Mouse (Mus musculus) forebrain, embryonic 14.5 days (tissue): Measurements from ENCODE around the gene Dnm3. TPM values are rescaled to one million over a fixed set of nuclear protein-coding genes. Genes with fewer than 3 reads are reported as not detected.

Experiments
- ATAC-seq: fragments of 200-750 bp; cut with Nextera tagmentation; 2 replicates; pipeline ENCODE4 v1.8.0; 2017; ENCODE audit warnings: mild to moderate bottlenecking, moderate library complexity
- DNase-seq: peaks from one replicate; pipeline ENCODE4 v3.0.0-alpha.2; 2015; ENCODE audit warnings: low spot score
- H3K27ac ChIP-seq: fragments of 300-500 bp; sonication (generic); 2 replicates; pipeline ENCODE4 v1.5.1; 2014; ENCODE audit warnings: low read depth, mild to moderate bottlenecking, control low read depth, low read length, moderate library complexity
- H3K27me3 ChIP-seq: fragments of 300-500 bp; sonication (generic); replicated peaks from 2 replicates; pipeline ENCODE4 v1.6.1; 2014; ENCODE audit warnings: low read length, control low read depth, mixed read lengths; ENCODE audit not compliant: control insufficient read depth, insufficient read depth
- H3K36me3 ChIP-seq: fragments of 300-500 bp; sonication (generic); 2 replicates; pipeline ENCODE4 v1.6.1; 2014; ENCODE audit warnings: low read length, control low read depth; ENCODE audit not compliant: control insufficient read depth, insufficient read depth
- H3K4me1 ChIP-seq: fragments of 300-500 bp; sonication (generic); 2 replicates; pipeline ENCODE4 v1.6.1; 2014; ENCODE audit warnings: antibody characterized with exemption, low read length, control low read depth; ENCODE audit not compliant: control insufficient read depth, insufficient read depth
- H3K4me2 ChIP-seq: fragments of 300-500 bp; sonication (generic); 2 replicates; pipeline ENCODE4 v1.6.1; 2014; ENCODE audit warnings: mild to moderate bottlenecking, control low read depth, low read length
- H3K4me3 ChIP-seq: fragments of 300-500 bp; sonication (generic); 2 replicates; pipeline ENCODE4 v1.5.1; 2014; ENCODE audit warnings: low read depth, low read length, control low read depth
- H3K9ac ChIP-seq: fragments of 300-500 bp; sonication (generic); 2 replicates; pipeline ENCODE4 v1.6.1; 2014; ENCODE audit warnings: mild to moderate bottlenecking, low read length, control low read depth, moderate library complexity
- H3K9me3 ChIP-seq: fragments of 300-500 bp; sonication (generic); replicated peaks from 2 replicates; pipeline ENCODE4 v1.6.1; 2016; ENCODE audit warnings: low read length, control low read depth, mixed read lengths; ENCODE audit not compliant: control insufficient read depth
- WGBS: fragments of 180-500 bp; shearing (Covaris S2); extraction: QIAGEN DNeasy Blood & Tissue Kit; methylation state at CpG from one replicate; pipeline ENCODE4 v1.1.7; 2014; 5-methylcytosine and 5-hydroxymethylcytosine counted together
- polyA plus RNA-seq: library from polyadenylated mRNA; unstranded; fragments of >200 nt; fragmentation: Nextera tagmentation; extraction: Ambion mirVana; gene quantifications from 2 replicates; pipeline ENCODE4 v1.2.1, GENCODE M21; 2014

Dnm3 gene
- polyA plus RNA-seq, 1 experiment from 2014 or later: 20.6 TPM

- Histone ChIP-seq H3K4me3 (no peak overlapping the region), H3K27ac (no peak overlapping the region), H3K4me2 (no peak overlapping the region), H3K36me3 (no peaks in the 10 kb centered on the region), H3K9ac (no peak overlapping the region), H3K4me1 (no peaks in the 10 kb centered on the region), H3K9me3 (no peaks in the 10 kb centered on the region), H3K27me3 (no peaks in the 10 kb centered on the region)
- 26% methylated on average over 5 of the region's 5 CpGs for WGBS
- ATAC-seq (no peak), DNase-seq (no peak)
Observed at GRCm38 (mm10) chr1:162162249-162162648, 315.6 kb downstream of the Dnm3 start.

- Histone ChIP-seq H3K27ac (no peak overlapping the region), H3K9me3 (no peaks in the 10 kb centered on the region), H3K27me3 (no peaks in the 10 kb centered on the region), H3K4me1 (no peaks in the 10 kb centered on the region), H3K4me3 (no peak overlapping the region), H3K9ac (no peak overlapping the region), H3K4me2 (no peak overlapping the region), H3K36me3 (no peaks in the 10 kb centered on the region)
- DNase-seq (no peak), ATAC-seq (no peak)
- 76% methylated on average over 1 of the region's 1 CpGs for WGBS
Observed at GRCm38 (mm10) chr1:162160718-162161117, 317.1 kb downstream of the Dnm3 start.

GRCm38 (mm10) chr1:162158486-162158885 lies 319.3 kb downstream of the Dnm3 start:
- H3K9ac ChIP-seq: no peak overlapping the region
- no peaks in the 10 kb centered on the region for H3K36me3 ChIP-seq
- no peaks in the 10 kb centered on the region for H3K9me3 ChIP-seq
- ATAC-seq: no peak
- H3K27ac ChIP-seq: no peak overlapping the region
- no peak for DNase-seq
- WGBS: 78% methylated on average over 2 of the region's 2 CpGs
- no peaks in the 10 kb centered on the region for H3K27me3 ChIP-seq
- no peak overlapping the region for H3K4me3 ChIP-seq
- no peak overlapping the region for H3K4me2 ChIP-seq
- no peaks in the 10 kb centered on the region for H3K4me1 ChIP-seq

- H3K36me3 ChIP-seq: no peaks in the 10 kb centered on the region
- no peaks in the 10 kb centered on the region for H3K4me1 ChIP-seq
- ATAC-seq (no peak), DNase-seq (no peak)
- no peak overlapping the region for H3K9ac ChIP-seq
- H3K27ac ChIP-seq: no peak overlapping the region
- WGBS: 92% methylated on average over 5 of the region's 5 CpGs
- no peaks in the 10 kb centered on the region for H3K27me3 ChIP-seq
- H3K4me2 ChIP-seq: no peak overlapping the region
- no peak overlapping the region for H3K4me3 ChIP-seq
- no peaks in the 10 kb centered on the region for H3K9me3 ChIP-seq
Observed at GRCm38 (mm10) chr1:162157659-162158058, 320.2 kb downstream of the Dnm3 start.

- H3K9ac ChIP-seq: no peak overlapping the region
- H3K27me3 ChIP-seq: no peaks in the 10 kb centered on the region
- no peak overlapping the region for H3K4me3 ChIP-seq
- H3K27ac ChIP-seq: no peak overlapping the region
- H3K9me3 ChIP-seq: no peaks in the 10 kb centered on the region
- no peak for ATAC-seq
- H3K4me2 ChIP-seq: no peak overlapping the region
- no peak for DNase-seq
- WGBS: 69% methylated on average over 5 of the region's 5 CpGs
- H3K4me1 ChIP-seq: no peaks in the 10 kb centered on the region
- no peaks in the 10 kb centered on the region for H3K36me3 ChIP-seq
Observed at GRCm38 (mm10) chr1:162156873-162157272, 321.0 kb downstream of the Dnm3 start.

GRCm38 (mm10) chr1:162155546-162155945 lies 322.3 kb downstream of the Dnm3 start:
- H3K4me2 ChIP-seq: no peak overlapping the region
- no peaks in the 10 kb centered on the region for H3K27me3 ChIP-seq
- ATAC-seq (no peak), DNase-seq (no peak)
- H3K36me3 ChIP-seq: no peaks in the 10 kb centered on the region
- no peak overlapping the region for H3K4me3 ChIP-seq
- no peaks in the 10 kb centered on the region for H3K9me3 ChIP-seq
- 93% methylated on average over 3 of the region's 3 CpGs for WGBS
- H3K9ac ChIP-seq: no peak overlapping the region
- no peaks in the 10 kb centered on the region for H3K4me1 ChIP-seq
- H3K27ac ChIP-seq: no peak overlapping the region

- no peaks in the 10 kb centered on the region for H3K27me3 ChIP-seq
- 86% methylated on average over 5 of the region's 5 CpGs for WGBS
- H3K4me1 ChIP-seq: no peaks in the 10 kb centered on the region
- no peaks in the 10 kb centered on the region for H3K36me3 ChIP-seq
- H3K9me3 ChIP-seq: no peaks in the 10 kb centered on the region
- no peak overlapping the region for H3K9ac ChIP-seq
- ATAC-seq: no peak
- no peak for DNase-seq
- H3K27ac ChIP-seq: no peak overlapping the region
- H3K4me2 ChIP-seq: no peak overlapping the region
- H3K4me3 ChIP-seq: no peak overlapping the region
Observed at GRCm38 (mm10) chr1:162153118-162153517, 324.7 kb downstream of the Dnm3 start.

- H3K4me3 ChIP-seq: no peak overlapping the region
- DNase-seq (no peak), ATAC-seq (no peak)
- H3K9me3 ChIP-seq: no peaks in the 10 kb centered on the region
- no peak overlapping the region for H3K9ac ChIP-seq
- 88% methylated on average over 3 of the region's 3 CpGs for WGBS
- no peak overlapping the region for H3K4me2 ChIP-seq
- H3K36me3 ChIP-seq: no peaks in the 10 kb centered on the region
- H3K27ac ChIP-seq: no peak overlapping the region
- H3K27me3 ChIP-seq: no peaks in the 10 kb centered on the region
- no peaks in the 10 kb centered on the region for H3K4me1 ChIP-seq
Observed at GRCm38 (mm10) chr1:162149730-162150129, 328.1 kb downstream of the Dnm3 start.

- Histone ChIP-seq H3K4me3 (no peak overlapping the region), H3K4me2 (no peak overlapping the region), H3K36me3 (no peaks in the 10 kb centered on the region), H3K4me1 (no peaks in the 10 kb centered on the region), H3K27ac (no peak overlapping the region), H3K27me3 (no peaks in the 10 kb centered on the region), H3K9ac (no peak overlapping the region), H3K9me3 (no peaks in the 10 kb centered on the region)
- 91% methylated on average over 3 of the region's 3 CpGs for WGBS
- ATAC-seq (no peak), DNase-seq (no peak)
Observed at GRCm38 (mm10) chr1:162147554-162147953, 330.3 kb downstream of the Dnm3 start.
